ENCODE assay signal across 20 mouse cellular contexts in genomic region chr7:49234288-49234687, GRCm38 (mm10).
A peak's percentile ranks its signal among the peaks of the same experiment; 100 is the strongest.
DNase-seq lines count a peak whose midpoint lies in the region; ATAC-seq and TF ChIP-seq lines count a peak whose summit lies in the region.
"Had no signal": no experiment of that assay in that cellular context is flagged by ENCODE, and none has a peak within 500 bp of the region (broad histone marks: within the 10 kb centered on the region; RNA-seq: fewer than 3 reads in every experiment).

No protein-coding gene starts in this region.

- no peak overlapping the region for H3K4me2 ChIP-seq in kidney, embryonic 16.5 days (replicated peaks; ENCODE audit: low read depth, low read length)
- H3K4me2 ChIP-seq in intestine, embryonic 15.5 days (replicated peaks), result no peak overlapping the region
- H3K4me2 ChIP-seq in stomach, embryonic 16.5 days (ENCODE audit: low read depth, low read length), result no peak overlapping the region
- H3K4me2 ChIP-seq: embryonic facial prominence, embryonic 13.5 days; forebrain, embryonic 12.5 days had no signal

- WGBS in kidney, adult 2 months, result 56% methylated on average over 8 of the region's 8 CpGs
- WGBS in kidney, embryonic 16.5 days, result 58% methylated on average over 8 of the region's 8 CpGs
- 50% methylated on average over 8 of the region's 8 CpGs for WGBS in intestine, embryonic 15.5 days
- 54% methylated on average over 8 of the region's 8 CpGs for WGBS in stomach, embryonic 16.5 days

- no peaks in the 10 kb centered on the region for H3K27me3 ChIP-seq in kidney, adult 2 months (replicated peaks; ENCODE audit: control insufficient read depth, insufficient read depth, low read length)
- no peaks in the 10 kb centered on the region for H3K27me3 ChIP-seq in kidney, embryonic 16.5 days (ENCODE audit: insufficient read depth, low read length)
- H3K27me3 ChIP-seq in intestine, embryonic 15.5 days (replicated peaks), result no peaks in the 10 kb centered on the region
- no peaks in the 10 kb centered on the region for H3K27me3 ChIP-seq in stomach, embryonic 16.5 days (ENCODE audit: control insufficient read depth, insufficient read depth, low read length)
- H3K27me3 ChIP-seq: embryonic facial prominence, embryonic 13.5 days; forebrain, embryonic 12.5 days; Patski had no signal

- no peak for TF ChIP-seq CTCF in kidney, adult 2 months (conservative IDR thresholded peaks at IDR 0.05; ENCODE audit: insufficient read depth, insufficient read length, low read depth, low read length)

- H3K9me3 ChIP-seq in kidney, embryonic 16.5 days (ENCODE audit: low read length), result no peaks in the 10 kb centered on the region
- H3K9me3 ChIP-seq in intestine, embryonic 15.5 days, result no peaks in the 10 kb centered on the region
- no peaks in the 10 kb centered on the region for H3K9me3 ChIP-seq in stomach, embryonic 16.5 days (replicated peaks; ENCODE audit: control insufficient read depth, low read length)
- H3K9me3 ChIP-seq: embryonic facial prominence, embryonic 13.5 days; forebrain, embryonic 12.5 days; heart, embryonic 10.5 days had no signal

- no peak for TF ChIP-seq POLR2A in kidney, adult 2 months (IDR thresholded peaks at IDR 0.05; ENCODE audit: low read depth, low read length)

- no peak overlapping the region for H3K9ac ChIP-seq in kidney, embryonic 16.5 days (replicated peaks; ENCODE audit: low read length)
- H3K9ac ChIP-seq in intestine, embryonic 15.5 days, result no peak overlapping the region
- no peak overlapping the region for H3K9ac ChIP-seq in stomach, embryonic 16.5 days (ENCODE audit: low read length)
- H3K9ac ChIP-seq: embryonic facial prominence, embryonic 13.5 days; forebrain, embryonic 12.5 days had no signal

- peak; percentile 36; the same call in 1 of the 2 replicates for ATAC-seq in kidney, embryonic 16.5 days (ENCODE audit: low FRiP score, low TSS enrichment)
- no peak for ATAC-seq in intestine, embryonic 15.5 days
- ATAC-seq in stomach, embryonic 16.5 days (ENCODE audit: insufficient read depth, low FRiP score), result peak; percentile 8; the same call in 1 of the 2 replicates
- ATAC-seq: activated CD4-positive, CD25-positive, alpha-beta regulatory T cell, adult 4 months; forebrain, embryonic 16.5 days; Patski had no signal

- no peaks in the 10 kb centered on the region for H3K36me3 ChIP-seq in kidney, adult 2 months (ENCODE audit: control insufficient read depth, insufficient read depth, low read length)
- no peaks in the 10 kb centered on the region for H3K36me3 ChIP-seq in kidney, embryonic 16.5 days (ENCODE audit: insufficient read depth, low read length)
- H3K36me3 ChIP-seq in intestine, embryonic 15.5 days, result no peaks in the 10 kb centered on the region
- H3K36me3 ChIP-seq in stomach, embryonic 16.5 days (ENCODE audit: control insufficient read depth, insufficient read depth, low read length), result no peaks in the 10 kb centered on the region
- H3K36me3 ChIP-seq: embryonic facial prominence, embryonic 13.5 days; forebrain, embryonic 12.5 days; heart, embryonic 10.5 days had no signal

- no peak overlapping the region for H3K4me3 ChIP-seq in kidney, adult 2 months (ENCODE audit: insufficient read depth, low read depth, low read length)
- H3K4me3 ChIP-seq in kidney, embryonic 16.5 days (ENCODE audit: low read length), result no peak overlapping the region
- H3K4me3 ChIP-seq in intestine, embryonic 15.5 days (replicated peaks), result no peak overlapping the region
- H3K4me3 ChIP-seq in stomach, embryonic 16.5 days (replicated peaks; ENCODE audit: low read length), result no peak overlapping the region
- H3K4me3 ChIP-seq: embryonic facial prominence, embryonic 13.5 days; forebrain, embryonic 12.5 days; heart, embryonic 10.5 days had no signal

- H3K4me1 ChIP-seq in kidney, adult 2 months (ENCODE audit: control insufficient read depth, insufficient read depth, low read length), result peaks cover 6% of the 10 kb centered on the region; the same call in 1 of the 2 replicates
- H3K4me1 ChIP-seq in kidney, embryonic 16.5 days (ENCODE audit: insufficient read depth, low read length), result peaks cover 12% of the 10 kb centered on the region; the same call in 1 of the 2 replicates
- peaks cover 8% of the 10 kb centered on the region for H3K4me1 ChIP-seq in intestine, embryonic 15.5 days (replicated peaks)
- H3K4me1 ChIP-seq in stomach, embryonic 16.5 days (ENCODE audit: control insufficient read depth, insufficient read depth, low read length), result peaks cover 12% of the 10 kb centered on the region
- H3K4me1 ChIP-seq: forebrain, embryonic 12.5 days had no signal

- no peak overlapping the region for H3K27ac ChIP-seq in kidney, adult 2 months (ENCODE audit: insufficient read depth, low read depth, low read length)
- peak overlapping the region; percentile 79; the same call in 1 of the 2 replicates for H3K27ac ChIP-seq in kidney, embryonic 16.5 days (ENCODE audit: low read length)
- peak overlapping the region; percentile 80; the same call in 1 of the 2 replicates for H3K27ac ChIP-seq in intestine, embryonic 15.5 days
- peak overlapping the region; percentile 53; the same call in 1 of the 2 replicates for H3K27ac ChIP-seq in stomach, embryonic 16.5 days (ENCODE audit: low read length)
- H3K27ac ChIP-seq: embryonic facial prominence, embryonic 13.5 days; forebrain, embryonic 12.5 days had no signal

- DNase-seq in kidney, adult 2 months, result peak; percentile 55
- no peak for DNase-seq in kidney, postnatal 10 days
- no peak for DNase-seq in kidney, postnatal 36 days
- DNase-seq: adrenal gland, postnatal 14 days; cerebellum, adult 18-20 months; cerebellum, adult 9-11 months; cerebellum, postnatal 36 days; gastrocnemius, postnatal 10 days; heart, adult 18-20 months; heart, postnatal 10 days; heart, postnatal 4 days had no signal
